Comparison of ENCODE assay signal across 20 mouse cellular contexts in the genomic region with DNA sequence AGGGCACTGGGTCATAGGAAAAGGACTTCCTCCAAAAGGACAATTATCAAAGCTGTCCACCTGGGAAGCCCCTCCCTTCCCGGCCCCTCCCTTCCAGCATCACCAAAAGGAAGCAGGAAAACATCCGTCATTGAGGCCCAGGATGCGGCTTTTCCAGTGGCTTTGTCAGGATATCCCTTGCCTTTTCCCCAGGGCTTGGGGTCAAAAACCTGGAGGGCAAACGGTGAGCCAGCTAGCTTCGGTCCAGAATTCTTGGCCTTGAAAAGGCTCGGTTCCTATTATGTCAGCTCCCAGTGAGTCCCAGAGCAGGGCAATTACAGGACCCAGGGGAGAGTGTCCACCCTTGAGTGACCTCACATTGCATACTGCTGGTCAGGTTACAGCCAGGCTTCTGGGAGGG. TPM values are rescaled to one million over a fixed set of nuclear protein-coding genes. Genes with fewer than 3 reads are reported as not detected.
A peak's percentile ranks its signal among the peaks of the same experiment; 100 is the strongest.
DNase-seq lines count a peak whose midpoint lies in the region; ATAC-seq and TF ChIP-seq lines count a peak whose summit lies in the region.
"Had no signal": no experiment of that assay in that cellular context is flagged by ENCODE, and none has a peak within 500 bp of the region (broad histone marks: within the 10 kb centered on the region; RNA-seq: fewer than 3 reads in every experiment).

No protein-coding gene starts in this region.

- DNase-seq in adrenal gland, adult 2 months: peak; percentile 66
- no peak for DNase-seq in adrenal gland, postnatal 25 days
- DNase-seq in liver, adult 2 months (ENCODE audit: extremely low read depth, low read depth, low spot score): no peak
- DNase-seq in kidney, postnatal 25 days: peak; percentile 68 to 85
- DNase-seq in forebrain, embryonic 14.5 days (ENCODE audit: low spot score): no peak
- no peak for DNase-seq in right cerebral cortex, postnatal 36 days (ENCODE audit: low spot score in 2 of 2)
- DNase-seq: cerebellum, postnatal 14 days; thymus, postnatal 4 days had no signal

- H3K9ac ChIP-seq in liver, adult 2 months (ENCODE audit: low read depth, low read length): no peak overlapping the region
- H3K9ac ChIP-seq in liver, embryonic 12.5 days: no peak overlapping the region
- H3K9ac ChIP-seq in heart, embryonic 16.5 days (ENCODE audit: low read length): no peak overlapping the region
- no peak overlapping the region for H3K9ac ChIP-seq in forebrain, embryonic 14.5 days (ENCODE audit: low read length)
- H3K9ac ChIP-seq: heart, embryonic 13.5 days; hindbrain, embryonic 15.5 days; neural tube, embryonic 13.5 days had no signal

- H3K4me2 ChIP-seq in liver, embryonic 12.5 days: no peak overlapping the region
- no peak overlapping the region for H3K4me2 ChIP-seq in heart, embryonic 16.5 days (ENCODE audit: low read depth, low read length)
- no peak overlapping the region for H3K4me2 ChIP-seq in forebrain, embryonic 14.5 days (ENCODE audit: low read length)
- H3K4me2 ChIP-seq: heart, embryonic 13.5 days; hindbrain, embryonic 15.5 days; liver, embryonic 11.5 days; neural tube, embryonic 13.5 days had no signal

- no peaks in the 10 kb centered on the region for H3K27me3 ChIP-seq in liver, adult 2 months (ENCODE audit: control insufficient read depth, insufficient read depth, low read length)
- peaks cover 94% of the 10 kb centered on the region for H3K27me3 ChIP-seq in liver, embryonic 12.5 days (replicated peaks)
- no peaks in the 10 kb centered on the region for H3K27me3 ChIP-seq in heart, embryonic 16.5 days (ENCODE audit: control insufficient read depth, insufficient read depth, low read length)
- H3K27me3 ChIP-seq in forebrain, embryonic 14.5 days (replicated peaks; ENCODE audit: control insufficient read depth, insufficient read depth, low read length): no peaks in the 10 kb centered on the region
- H3K27me3 ChIP-seq: heart, embryonic 13.5 days; hindbrain, embryonic 15.5 days; neural tube, embryonic 13.5 days had no signal

- H3K79me2 ChIP-seq in liver, adult 2 months (ENCODE audit: control insufficient read depth, insufficient read depth, low read length): no peaks in the 10 kb centered on the region

- H3K4me1 ChIP-seq in liver, adult 2 months (ENCODE audit: control insufficient read depth, insufficient read depth, low read length): peaks cover 3% of the 10 kb centered on the region; the same call in 1 of the 2 replicates
- H3K4me1 ChIP-seq in liver, embryonic 12.5 days: peaks cover 34% of the 10 kb centered on the region
- H3K4me1 ChIP-seq in heart, embryonic 16.5 days (ENCODE audit: control insufficient read depth, insufficient read depth, low read length): peaks cover 27% of the 10 kb centered on the region
- peaks cover 6% of the 10 kb centered on the region; the same call in 1 of the 2 replicates for H3K4me1 ChIP-seq in forebrain, embryonic 14.5 days (ENCODE audit: control insufficient read depth, insufficient read depth, low read length)

- H3K4me3 ChIP-seq in liver, adult 2 months (ENCODE audit: insufficient read depth, low read depth, low read length): no peak overlapping the region
- H3K4me3 ChIP-seq in liver, embryonic 12.5 days: no peak overlapping the region
- H3K4me3 ChIP-seq in heart, embryonic 16.5 days (ENCODE audit: low read length): no peak overlapping the region
- no peak overlapping the region for H3K4me3 ChIP-seq in forebrain, embryonic 14.5 days (ENCODE audit: low read depth, low read length)
- H3K4me3 ChIP-seq: heart, embryonic 13.5 days; hindbrain, embryonic 15.5 days; neural tube, embryonic 13.5 days had no signal

- no peaks in the 10 kb centered on the region for H3K9me3 ChIP-seq in liver, embryonic 12.5 days (replicated peaks)
- H3K9me3 ChIP-seq in heart, embryonic 16.5 days (replicated peaks; ENCODE audit: control insufficient read depth, low read length): no peaks in the 10 kb centered on the region
- no peaks in the 10 kb centered on the region for H3K9me3 ChIP-seq in forebrain, embryonic 14.5 days (replicated peaks; ENCODE audit: control insufficient read depth, low read length)
- H3K9me3 ChIP-seq: heart, embryonic 13.5 days; hindbrain, embryonic 15.5 days; neural tube, embryonic 13.5 days had no signal

- H3K36me3 ChIP-seq in liver, adult 2 months (ENCODE audit: control insufficient read depth, insufficient read depth, low read length): no peaks in the 10 kb centered on the region
- H3K36me3 ChIP-seq in liver, embryonic 12.5 days: no peaks in the 10 kb centered on the region
- no peaks in the 10 kb centered on the region for H3K36me3 ChIP-seq in heart, embryonic 16.5 days (ENCODE audit: control insufficient read depth, insufficient read depth)
- H3K36me3 ChIP-seq in forebrain, embryonic 14.5 days (ENCODE audit: control insufficient read depth, insufficient read depth, low read length): no peaks in the 10 kb centered on the region
- H3K36me3 ChIP-seq: heart, embryonic 13.5 days; hindbrain, embryonic 15.5 days; neural tube, embryonic 13.5 days had no signal

- 0 out of 2 replicates have a peak overlapping the region, but pooled peaks have one; percentile 16 for H3K27ac ChIP-seq in liver, adult 2 months (replicated peaks; ENCODE audit: insufficient read depth, low read depth, low read length)
- H3K27ac ChIP-seq in liver, embryonic 12.5 days: no peak overlapping the region
- peak overlapping the region; percentile 17 for H3K27ac ChIP-seq in heart, embryonic 16.5 days (ENCODE audit: low read length)
- H3K27ac ChIP-seq in forebrain, embryonic 14.5 days (ENCODE audit: low read depth, low read length): no peak overlapping the region
- H3K27ac ChIP-seq: heart, embryonic 13.5 days; hindbrain, embryonic 15.5 days; neural tube, embryonic 13.5 days had no signal

- TF ChIP-seq CTCF in liver, adult 2 months (IDR thresholded peaks at IDR 0.05; ENCODE audit: low read depth, low read length): no peak

- ATAC-seq in liver, embryonic 12.5 days: no peak
- ATAC-seq in heart, embryonic 16.5 days (replicated peaks; ENCODE audit: extremely low read depth, insufficient read depth, low FRiP score): no peak
- ATAC-seq in forebrain, embryonic 14.5 days: no peak

- WGBS in liver, adult 2 months: 57% methylated on average over 6 of the region's 6 CpGs
- WGBS in liver, embryonic 12.5 days (ENCODE audit: insufficient replicate concordance): 29% methylated on average over 6 of the region's 6 CpGs
- WGBS in heart, embryonic 16.5 days: 50% methylated on average over 6 of the region's 6 CpGs
- 72% methylated on average over 6 of the region's 6 CpGs for WGBS in forebrain, embryonic 14.5 days

- TF ChIP-seq POLR2A in liver, adult 2 months (IDR thresholded peaks at IDR 0.05; ENCODE audit: extremely low read depth, insufficient read depth, low read length): no peak

RNA-seq across cellular contexts. Expression of a gene that starts 2.8 kb away (rescaled TPM):
- total RNA-seq in adrenal gland, adult 2 months (2021): 10 to 100 TPM; 13.0 to 25.3 TPM
- polyA plus RNA-seq in adrenal gland, adult 2 months (2012; rRNA removed): 22.5 and 24.0 TPM in 2 replicates
- total RNA-seq in adrenal gland, postnatal 25 days (2021): 19.7 and 24.2 TPM in 2 replicates
- 1.5 and 2.2 TPM in 2 replicates for total RNA-seq in liver, adult 2 months (2014; rRNA removed)
- 1.4 and 2.4 TPM in 2 replicates for polyA plus RNA-seq in liver, adult 2 months (2012; rRNA removed)
- 3.9 TPM in 2 replicates for polyA plus RNA-seq in liver, embryonic 12.5 days (2016; fragmentation: Nextera tagmentation; extraction: Ambion mirVana)
- 7.8 and 8.8 TPM in 2 replicates for polyA plus RNA-seq in heart, embryonic 16.5 days (2015; fragmentation: Nextera tagmentation; extraction: Ambion mirVana)
- 5.9 and 6.9 TPM in 2 replicates for polyA plus RNA-seq in forebrain, embryonic 14.5 days (2014; fragmentation: Nextera tagmentation; extraction: Ambion mirVana)

RNA-seq across cellular contexts. Expression of a gene that starts 13.7 kb away (rescaled TPM):
- 10 to 100 TPM; 11.1 to 14.5 TPM for total RNA-seq in adrenal gland, adult 2 months (2021)
- 24.4 and 41.9 TPM in 2 replicates for polyA plus RNA-seq in adrenal gland, adult 2 months (2012; rRNA removed)
- 16.5 and 19.7 TPM in 2 replicates for total RNA-seq in adrenal gland, postnatal 25 days (2021)
- total RNA-seq in liver, adult 2 months (2014; rRNA removed): 2.6 and 4.9 TPM in 2 replicates
- 7.7 and 9.4 TPM in 2 replicates for polyA plus RNA-seq in liver, adult 2 months (2012; rRNA removed)
- polyA plus RNA-seq in liver, embryonic 12.5 days (2016; fragmentation: Nextera tagmentation; extraction: Ambion mirVana): 9.0 and 10.5 TPM in 2 replicates
- polyA plus RNA-seq in heart, embryonic 16.5 days (2015; fragmentation: Nextera tagmentation; extraction: Ambion mirVana): 31.1 and 32.5 TPM in 2 replicates
- 15.4 and 15.7 TPM in 2 replicates for polyA plus RNA-seq in forebrain, embryonic 14.5 days (2014; fragmentation: Nextera tagmentation; extraction: Ambion mirVana)

RNA-seq across cellular contexts. Expression of a gene that starts 21.7 kb away (rescaled TPM):
- total RNA-seq in adrenal gland, adult 2 months (2021): not detected
- not detected in 2 replicates for polyA plus RNA-seq in adrenal gland, adult 2 months (2012; rRNA removed)
- total RNA-seq in adrenal gland, postnatal 25 days (2021): not detected in 2 replicates
- not detected in 2 replicates for total RNA-seq in liver, adult 2 months (2014; rRNA removed)
- not detected in 2 replicates for polyA plus RNA-seq in liver, adult 2 months (2012; rRNA removed)
- 0.15 and 0.29 TPM in 2 replicates for polyA plus RNA-seq in liver, embryonic 12.5 days (2016; fragmentation: Nextera tagmentation; extraction: Ambion mirVana)
- polyA plus RNA-seq in heart, embryonic 16.5 days (2015; fragmentation: Nextera tagmentation; extraction: Ambion mirVana): not detected in 2 replicates
- 0.22 TPM in 1 of 2 replicates, not detected in the other for polyA plus RNA-seq in forebrain, embryonic 14.5 days (2014; fragmentation: Nextera tagmentation; extraction: Ambion mirVana)
- total RNA-seq: left cerebral cortex, adult 8-10 months; megakaryocyte, adult 5-6 weeks; midbrain, postnatal 0 days had no signal
- polyA plus RNA-seq: embryonic facial prominence, embryonic 11.5 days; frontal cortex, adult 2 months; heart, embryonic 13.5 days; large intestine, adult 2 months; liver, embryonic 11.5 days had no signal

RNA-seq across cellular contexts. Expression of a gene that starts 24.2 kb away (rescaled TPM):
- total RNA-seq in adrenal gland, adult 2 months (2021): 10 to 100 TPM in 1 of 2 experiments, 1 to 10 TPM in 1; 6.9 to 11.2 TPM
- polyA plus RNA-seq in adrenal gland, adult 2 months (2012; rRNA removed): 16.5 and 19.9 TPM in 2 replicates
- total RNA-seq in adrenal gland, postnatal 25 days (2021): 14.5 and 15.4 TPM in 2 replicates
- 1.8 and 2.0 TPM in 2 replicates for total RNA-seq in liver, adult 2 months (2014; rRNA removed)
- polyA plus RNA-seq in liver, adult 2 months (2012; rRNA removed): 3.5 and 5.1 TPM in 2 replicates
- 4.0 and 6.9 TPM in 2 replicates for polyA plus RNA-seq in liver, embryonic 12.5 days (2016; fragmentation: Nextera tagmentation; extraction: Ambion mirVana)
- 30.2 and 32.7 TPM in 2 replicates for polyA plus RNA-seq in heart, embryonic 16.5 days (2015; fragmentation: Nextera tagmentation; extraction: Ambion mirVana)
- polyA plus RNA-seq in forebrain, embryonic 14.5 days (2014; fragmentation: Nextera tagmentation; extraction: Ambion mirVana): 3.8 and 5.2 TPM in 2 replicates

RNA-seq across cellular contexts. Expression of a gene that starts 49.2 kb away (rescaled TPM):
- total RNA-seq in adrenal gland, adult 2 months (2021): 10 to 100 TPM; 25.9 to 32.0 TPM
- 53.9 and 70.6 TPM in 2 replicates for polyA plus RNA-seq in adrenal gland, adult 2 months (2012; rRNA removed)
- 36.7 and 53.2 TPM in 2 replicates for total RNA-seq in adrenal gland, postnatal 25 days (2021)
- total RNA-seq in liver, adult 2 months (2014; rRNA removed): 4.4 and 6.8 TPM in 2 replicates
- polyA plus RNA-seq in liver, adult 2 months (2012; rRNA removed): 11.3 and 14.1 TPM in 2 replicates
- 1.3 and 1.5 TPM in 2 replicates for polyA plus RNA-seq in liver, embryonic 12.5 days (2016; fragmentation: Nextera tagmentation; extraction: Ambion mirVana)
- polyA plus RNA-seq in heart, embryonic 16.5 days (2015; fragmentation: Nextera tagmentation; extraction: Ambion mirVana): 1.8 and 2.4 TPM in 2 replicates
- polyA plus RNA-seq in forebrain, embryonic 14.5 days (2014; fragmentation: Nextera tagmentation; extraction: Ambion mirVana): 5.2 and 5.9 TPM in 2 replicates

Comparison
In these comparisons a context has a peak if more than half of its experiments do, and no peak if none do; other contexts are left out.
1. DNase-seq: peak in adrenal gland, adult 2 months (single experiment) and kidney, postnatal 25 days (2 of 2); none in adrenal gland, postnatal 25 days (single experiment), liver, adult 2 months (single experiment), forebrain, embryonic 14.5 days (single experiment) and right cerebral cortex, postnatal 36 days (0 of 2).
2. H3K27ac ChIP-seq: peak in liver, adult 2 months (single experiment) and heart, embryonic 16.5 days (single experiment); none in liver, embryonic 12.5 days (single experiment) and forebrain, embryonic 14.5 days (single experiment).